Mouse (Mus musculus): ENCODE data around the gene Tmc3.

Tmc3 gene

DNA sequence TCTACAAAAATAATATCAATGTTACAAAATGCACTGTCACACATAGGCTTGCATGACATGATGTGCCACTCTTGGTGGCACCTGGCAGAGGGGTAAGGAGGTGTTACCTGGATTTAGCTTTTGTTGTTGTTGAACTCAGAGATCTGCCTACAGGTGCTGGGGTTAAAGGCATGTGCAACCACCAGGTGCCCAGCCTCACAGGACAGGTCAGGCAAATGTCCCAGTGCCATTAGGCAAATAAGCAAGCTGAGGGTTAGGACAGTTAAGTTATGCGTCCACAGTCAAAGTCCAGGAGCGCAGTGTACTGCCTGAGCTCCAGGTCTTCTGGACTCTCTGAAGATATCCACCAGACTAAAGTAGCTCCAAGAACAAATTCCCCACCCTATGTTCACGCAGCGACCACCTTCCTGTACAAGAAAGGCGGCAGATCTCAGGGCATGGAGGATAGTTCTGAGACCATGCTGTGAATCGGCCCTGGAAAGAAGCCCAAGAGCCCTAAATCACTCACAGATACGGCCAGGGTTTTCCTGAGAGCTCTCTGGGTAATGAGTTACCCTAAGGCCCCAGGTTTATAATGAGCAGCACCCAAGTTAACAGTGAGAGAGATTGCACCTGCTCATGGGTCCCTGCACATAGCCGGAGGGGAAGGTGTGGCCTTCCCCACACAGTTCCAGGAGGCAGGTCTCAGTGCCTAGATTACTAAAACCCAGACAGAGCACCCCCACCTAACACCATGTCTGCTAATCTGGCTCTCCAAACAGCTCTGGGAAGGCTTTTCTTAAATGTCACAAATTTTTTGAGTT, 53.3 kb downstream of the Tmc3 start:
- no peak for DNase-seq (ENCODE audit: low read depth, low spot score)

DNA sequence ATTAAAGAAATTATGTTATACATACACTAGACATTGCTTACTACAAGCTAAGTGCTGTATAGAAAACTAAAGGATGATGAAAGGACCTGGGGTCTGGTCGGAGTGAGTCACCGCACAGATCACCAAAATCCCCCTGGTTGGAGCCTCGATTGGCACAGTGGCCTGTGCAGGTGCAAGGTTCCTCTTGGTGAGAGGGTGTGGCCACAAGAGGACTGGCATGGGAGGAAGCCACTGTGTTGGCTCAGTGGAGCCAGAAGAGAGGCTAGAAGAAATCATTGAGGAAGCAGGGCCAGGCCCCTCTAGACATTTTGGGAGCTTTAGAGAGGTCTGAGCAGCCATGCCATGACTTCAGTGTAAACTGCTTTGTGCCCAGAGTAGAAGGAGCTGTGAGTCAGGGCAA, 54.4 kb downstream of the Tmc3 start:
- no peak for DNase-seq (ENCODE audit: low read depth, low spot score)

DNA sequence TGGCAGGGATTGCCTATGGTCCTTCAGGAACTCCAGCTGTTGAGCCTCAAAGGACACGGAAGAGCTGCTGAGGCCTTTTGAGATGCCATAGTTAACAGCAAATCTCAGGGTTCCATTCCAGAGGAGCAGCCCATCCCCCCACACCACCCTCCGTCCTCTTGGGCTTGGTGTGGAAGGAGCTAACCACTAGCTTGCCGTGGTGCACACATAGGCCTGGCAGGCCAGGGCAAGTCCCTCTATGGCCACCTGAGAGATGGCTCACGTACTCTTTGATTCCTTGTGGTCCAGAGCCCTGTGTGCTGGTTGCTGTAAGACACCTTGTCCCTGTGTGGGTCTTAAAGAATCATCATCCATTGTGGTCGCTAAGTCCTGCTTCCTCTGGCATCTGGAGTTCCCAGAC, 55.9 kb downstream of the Tmc3 start:
- no peak for DNase-seq (ENCODE audit: low read depth, low spot score)

DNA sequence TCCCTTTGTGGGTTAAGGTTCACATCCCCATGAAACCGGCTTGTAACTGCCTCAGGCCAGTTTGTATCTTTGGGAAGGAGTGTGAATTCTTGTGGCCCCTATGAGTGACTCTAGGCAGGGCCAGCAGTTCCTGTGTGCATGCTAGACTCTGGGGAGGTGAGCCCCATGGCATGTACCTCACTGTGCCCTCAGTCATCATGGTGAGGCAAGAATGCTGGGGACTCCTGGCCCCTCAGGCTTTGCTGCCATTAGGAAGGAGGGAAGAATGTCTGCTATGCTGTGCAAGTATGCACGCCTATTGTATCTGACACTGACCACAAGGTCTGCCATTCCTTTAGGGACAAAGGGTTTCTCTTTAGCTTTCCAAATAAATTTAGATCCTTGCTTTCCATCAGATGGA, 56.4 kb downstream of the Tmc3 start:
- peak; percentile 21 for DNase-seq (ENCODE audit: low read depth, low spot score)

DNA sequence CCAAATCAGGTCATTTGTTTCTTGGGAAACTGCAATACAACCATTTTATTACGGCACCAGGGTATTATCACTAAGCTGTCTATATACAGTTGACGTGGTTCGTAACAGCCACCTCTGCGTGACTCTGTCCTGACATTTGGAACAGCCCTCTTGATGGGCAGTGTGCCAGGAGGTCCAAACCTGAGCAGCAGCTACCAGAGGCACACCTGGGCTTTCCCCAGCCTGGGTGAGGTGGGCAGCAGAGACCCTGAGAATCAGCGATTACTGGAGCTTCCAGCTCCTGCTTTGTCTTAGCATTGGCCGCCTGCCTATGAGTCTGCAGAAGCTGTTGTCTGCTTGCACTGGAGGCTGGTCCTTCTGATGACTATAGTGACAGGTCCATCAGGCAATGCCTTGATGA, 58.9 kb downstream of the Tmc3 start:
- no peak for DNase-seq (ENCODE audit: low read depth, low spot score)

DNA sequence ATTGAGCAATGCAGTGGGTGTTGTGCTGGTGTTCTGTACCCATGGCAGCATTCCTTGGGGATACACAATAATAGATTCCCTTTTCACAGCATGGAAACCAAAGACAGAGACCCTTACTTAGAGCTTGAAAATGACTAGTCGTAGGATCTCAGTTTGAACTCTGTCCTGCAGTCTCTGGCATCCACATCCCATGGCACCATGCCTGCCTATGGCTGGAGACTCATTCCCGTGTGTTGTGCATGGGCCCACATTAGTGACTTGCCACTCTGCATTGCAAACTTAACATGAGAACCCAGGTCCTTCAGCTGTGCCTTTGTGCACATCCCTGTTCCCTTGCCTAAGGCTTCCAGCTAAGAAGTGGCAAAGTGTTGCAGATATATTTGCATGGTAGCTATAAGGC, 60.0 kb downstream of the Tmc3 start:
- DNase-seq (ENCODE audit: low read depth, low spot score) = no peak

DNA sequence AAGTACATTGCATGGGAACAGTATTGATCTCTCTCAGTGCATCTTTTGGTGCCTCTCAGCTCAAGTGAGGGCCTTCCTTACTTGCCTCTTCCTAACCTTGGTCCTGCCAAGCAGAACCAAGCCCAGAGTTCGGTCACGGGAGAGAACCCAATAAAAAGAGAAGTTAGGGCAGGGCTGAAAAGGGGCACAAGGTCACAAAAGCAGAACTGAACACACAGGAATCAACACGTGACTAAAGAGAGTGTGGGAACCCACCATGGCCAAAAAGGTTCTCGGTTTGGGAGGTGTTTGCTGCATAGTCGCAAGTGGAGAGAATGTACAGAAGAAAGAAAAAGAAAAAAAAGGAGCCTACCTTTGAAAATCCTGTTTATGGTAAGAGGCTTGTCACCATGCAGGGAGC, 60.7 kb downstream of the Tmc3 start:
- no peak for DNase-seq (ENCODE audit: low read depth, low spot score)

DNA sequence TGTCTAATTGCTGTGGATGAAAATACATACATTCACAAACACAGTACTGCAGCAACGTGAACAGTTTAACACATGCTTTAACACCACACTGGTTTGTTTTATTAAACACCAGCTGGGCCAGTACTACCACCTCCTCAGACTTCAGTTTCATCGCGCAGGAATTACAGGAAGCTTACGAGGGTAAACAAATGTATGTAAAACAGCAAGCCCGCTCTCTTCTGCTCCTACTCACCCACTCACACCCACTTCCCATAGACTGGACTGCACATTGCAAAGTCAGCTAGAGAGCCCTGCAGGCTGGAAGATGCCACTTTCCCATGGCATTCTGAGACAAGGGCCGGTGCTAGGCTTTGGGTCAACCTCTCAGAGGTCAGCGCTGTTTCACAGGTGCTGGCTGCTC, 64.1 kb downstream of the Tmc3 start:
- no peak for DNase-seq (ENCODE audit: low read depth, low spot score)

DNA sequence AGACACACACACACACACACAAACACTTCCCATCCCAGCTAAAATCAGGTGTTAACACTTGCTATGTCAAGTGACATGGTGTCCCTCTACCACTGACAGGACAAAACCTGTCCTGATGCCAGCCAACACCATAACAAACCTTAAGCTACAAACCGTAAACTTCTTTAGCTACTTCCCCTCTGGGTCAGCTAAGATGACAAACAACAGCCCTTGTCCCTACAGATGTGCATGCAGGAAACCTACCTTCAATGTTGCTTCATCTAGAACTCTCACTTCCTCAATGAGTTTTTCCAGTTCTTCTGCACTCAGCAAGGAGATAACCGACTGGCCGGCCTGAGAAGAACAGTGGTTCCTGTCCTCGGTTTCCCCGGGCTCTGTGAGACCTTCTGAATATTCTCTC, 65.9 kb downstream of the Tmc3 start:
- no peak for DNase-seq (ENCODE audit: low read depth, low spot score)

DNA sequence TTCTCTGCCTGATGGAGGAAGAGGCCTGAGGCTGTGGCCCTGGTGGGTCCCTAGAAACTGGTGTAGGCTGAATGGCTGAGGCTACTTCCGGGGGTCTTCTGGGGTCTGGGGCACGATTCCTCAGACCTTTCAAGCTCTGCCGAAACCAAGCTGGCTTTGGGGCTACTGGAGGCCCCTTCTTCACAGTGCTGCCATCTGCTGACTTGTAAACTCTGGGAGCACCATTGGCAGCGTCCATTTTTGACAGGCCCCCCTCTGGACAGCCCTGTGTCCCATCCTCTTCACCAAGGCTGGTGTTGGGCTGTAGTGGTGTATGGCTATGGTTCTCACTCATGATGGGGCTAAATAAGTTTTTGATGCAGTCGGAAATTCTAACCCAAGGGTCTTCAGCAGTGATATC, 67.8 kb downstream of the Tmc3 start:
- no peak for DNase-seq (ENCODE audit: low read depth, low spot score)

DNA sequence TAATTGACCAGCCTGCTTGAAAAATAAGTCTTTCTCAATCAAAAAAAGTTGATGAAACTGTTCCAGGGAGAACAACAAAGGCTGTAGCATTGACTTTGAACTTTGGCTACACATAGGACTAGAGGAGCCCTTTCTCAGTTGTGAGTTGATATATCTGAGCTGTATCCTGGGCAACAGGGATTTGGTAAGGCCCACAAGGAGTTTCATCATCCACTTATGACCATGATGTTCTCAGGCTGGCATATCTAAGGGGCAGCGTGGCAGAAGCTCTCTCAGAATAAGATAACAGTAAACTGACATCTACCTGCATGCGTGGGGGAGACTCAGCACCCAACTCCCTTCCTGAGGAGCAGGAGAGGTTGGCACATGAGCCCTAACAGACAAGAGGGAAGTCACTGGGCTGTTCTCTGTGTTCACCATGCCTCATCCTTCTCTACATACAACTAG, 68.9 kb downstream of the Tmc3 start:
- no peak for DNase-seq (ENCODE audit: low read depth, low spot score)

DNA sequence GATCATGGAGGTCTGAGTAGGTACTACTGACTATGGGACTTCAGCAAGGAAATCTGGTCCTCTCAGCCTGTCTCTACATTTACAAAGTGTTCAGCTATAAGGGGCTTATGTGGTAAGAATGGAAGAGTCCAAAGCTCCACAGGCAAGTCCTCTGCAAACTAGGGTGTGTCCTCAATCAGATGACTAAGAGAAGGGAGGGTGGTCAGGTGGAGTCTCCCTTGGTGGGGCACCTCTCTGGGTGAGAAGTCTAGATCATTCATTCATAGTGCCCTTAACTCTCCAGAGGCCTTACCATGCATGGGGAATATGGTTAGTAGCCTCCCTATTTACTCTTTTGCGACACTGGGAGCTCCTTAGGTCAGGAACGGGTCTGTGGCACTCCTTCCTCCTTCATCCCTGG, 69.5 kb downstream of the Tmc3 start:
- DNase-seq (ENCODE audit: low read depth, low spot score) = no peak

DNA sequence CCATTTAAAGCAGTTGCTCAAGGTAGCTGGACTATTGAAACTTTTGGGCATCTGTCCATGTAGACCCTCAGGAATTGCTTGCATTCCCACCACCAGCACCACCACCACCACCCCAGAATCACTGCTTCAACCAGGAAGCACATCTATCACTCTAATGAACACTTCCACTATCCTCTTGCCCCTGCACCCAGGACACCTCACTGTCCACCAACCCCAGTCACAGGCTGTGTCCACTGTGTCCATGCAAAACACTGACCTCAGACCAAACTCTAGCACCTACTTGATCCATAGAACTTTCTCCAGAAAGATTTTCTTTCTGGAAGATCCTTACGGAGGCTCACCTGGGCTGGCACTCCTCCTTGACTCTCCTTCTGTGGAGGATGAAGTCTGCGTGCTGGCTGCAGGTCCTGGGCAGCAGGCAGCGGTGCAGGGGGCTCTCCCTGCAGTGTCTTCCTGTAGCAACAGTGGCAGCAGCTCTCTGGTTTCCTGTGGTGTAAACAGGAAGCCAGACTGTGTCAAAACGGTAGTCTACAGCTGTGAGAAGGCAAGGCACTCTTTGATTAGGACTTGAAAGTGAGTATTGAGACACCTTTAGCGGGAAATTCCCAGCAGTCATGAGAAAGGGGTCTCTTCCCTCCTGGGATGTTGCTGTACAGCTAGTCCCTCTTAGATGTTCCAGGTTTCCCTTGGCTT, 70.4 kb downstream of the Tmc3 start:
- no peak for DNase-seq (ENCODE audit: low read depth, low spot score)

DNA sequence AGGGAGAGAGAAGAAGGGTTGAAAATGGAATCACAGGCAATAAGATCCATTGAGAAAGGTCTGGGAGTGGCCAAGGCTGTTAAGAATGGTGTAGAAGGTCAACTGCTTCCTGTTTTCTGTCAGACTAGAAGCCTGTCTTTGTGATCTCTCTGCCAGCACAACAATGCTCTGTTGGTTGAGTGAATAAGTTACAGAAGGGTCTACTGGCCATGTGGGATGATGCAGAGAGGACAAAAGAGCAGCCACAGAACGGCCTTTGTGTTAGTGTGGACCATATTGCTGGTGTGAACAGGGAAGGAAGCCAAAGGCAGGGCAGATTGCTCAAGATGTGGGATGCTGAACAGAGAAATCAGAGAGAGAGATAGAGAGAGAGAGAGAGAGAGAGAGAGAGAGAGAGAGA, 74.0 kb downstream of the Tmc3 start:
- DNase-seq (ENCODE audit: low read depth, low spot score) = no peak

DNA sequence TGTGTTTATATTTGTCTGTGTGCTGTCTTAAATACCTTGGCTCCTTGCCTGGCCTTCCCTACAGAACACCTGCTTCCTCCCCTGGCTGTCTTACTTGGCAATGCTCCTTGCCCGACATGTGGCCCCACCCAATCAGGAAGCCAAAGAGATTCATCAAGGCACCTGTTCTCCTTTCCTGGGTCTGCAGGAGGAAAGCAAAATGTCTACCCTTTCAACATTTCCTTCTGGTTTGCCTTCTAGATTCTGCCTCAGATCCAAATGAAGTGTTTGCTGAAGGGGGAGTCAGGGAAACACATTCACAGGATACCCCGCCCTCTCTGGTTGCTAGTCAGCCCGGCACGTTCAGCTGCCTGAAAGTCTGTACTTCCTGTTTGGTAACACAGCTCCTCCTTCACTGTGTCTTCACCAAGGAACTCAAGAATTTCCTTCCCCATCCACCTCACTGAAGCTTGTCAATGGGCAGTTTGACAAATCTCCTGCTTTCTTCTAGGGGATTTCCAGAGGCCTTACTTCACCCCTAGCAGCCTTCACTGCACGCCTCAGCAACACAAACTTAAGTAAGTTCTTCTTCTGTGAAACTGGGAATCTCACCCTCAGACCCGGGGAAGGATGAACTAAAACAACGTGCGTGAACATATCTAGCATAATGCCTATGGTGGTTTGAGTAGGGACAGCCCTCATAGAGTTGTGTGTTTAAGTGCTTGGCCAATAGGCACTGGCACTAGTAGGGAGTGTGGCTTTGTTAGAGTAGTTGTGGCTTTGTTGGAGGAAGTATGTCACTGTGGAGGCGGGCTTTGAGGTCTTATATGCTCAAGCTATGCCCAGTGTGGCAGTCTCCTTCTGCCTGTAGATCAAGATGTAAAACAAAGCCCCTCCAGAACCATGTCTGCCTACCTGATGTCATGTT, 74.7 kb downstream of the Tmc3 start:
- DNase-seq (ENCODE audit: low read depth, low spot score) = no peak

DNA sequence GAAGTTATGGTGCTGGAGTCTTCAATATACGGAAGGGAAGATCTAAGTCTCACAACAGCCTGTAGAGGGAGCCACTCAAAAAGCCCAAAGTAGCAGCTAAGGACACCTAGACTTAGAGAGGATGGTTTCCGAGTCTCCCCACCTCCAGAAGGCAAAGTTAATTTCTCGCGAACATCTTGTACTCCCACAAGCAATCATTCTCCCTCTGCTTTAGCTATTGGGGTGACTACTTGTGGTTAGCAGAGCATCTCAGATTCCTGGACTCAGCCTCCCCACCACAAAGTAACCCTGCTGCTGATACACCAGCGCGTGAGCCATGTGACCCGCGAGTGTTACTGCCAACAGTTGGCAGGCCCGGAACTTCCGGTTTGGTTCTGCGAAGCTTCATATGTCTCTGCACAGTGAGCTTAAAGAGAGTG, 75.6 kb downstream of the Tmc3 start:
- DNase-seq (ENCODE audit: low read depth, low spot score) = no peak

DNA sequence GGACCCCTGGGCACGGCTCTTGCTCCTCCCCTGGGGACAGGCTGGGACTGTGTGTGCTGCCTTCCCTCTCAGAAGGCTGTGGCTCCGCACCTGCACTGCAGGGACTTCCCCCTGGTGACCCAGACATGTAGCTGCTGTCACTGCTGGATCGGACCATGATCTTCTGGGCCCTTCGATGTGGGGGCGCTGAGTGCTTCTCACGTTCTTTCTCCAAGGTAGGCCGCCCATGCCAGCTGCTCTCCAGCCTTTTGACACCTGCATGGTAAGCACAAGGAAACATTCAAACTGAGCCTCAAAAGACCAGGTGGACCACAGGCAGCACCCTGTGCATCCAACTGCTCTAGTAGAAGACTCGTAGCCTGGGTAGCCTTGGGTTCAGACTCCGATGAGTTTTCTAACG, 76.3 kb downstream of the Tmc3 start:
- DNase-seq (ENCODE audit: low read depth, low spot score) = no peak

DNA sequence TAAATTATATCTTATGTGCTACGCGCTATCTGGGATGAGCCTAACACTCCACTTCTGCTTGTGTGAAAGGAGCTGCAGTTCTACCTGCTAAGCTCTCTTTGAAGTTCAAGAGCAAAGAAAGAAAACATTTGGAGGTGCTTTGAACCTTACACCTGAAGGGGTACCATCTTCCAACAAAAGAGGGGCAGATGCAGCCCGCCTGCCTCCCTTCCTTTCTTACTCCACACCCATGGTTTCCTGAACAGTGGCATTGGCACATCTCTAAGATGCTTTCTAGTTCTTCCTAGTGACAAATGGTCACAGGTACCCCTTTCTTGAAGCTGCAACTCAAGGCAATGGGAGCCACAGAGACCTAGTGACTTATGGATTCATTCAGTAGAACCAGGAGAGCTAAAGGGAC, 77.0 kb downstream of the Tmc3 start:
- no peak for DNase-seq (ENCODE audit: low read depth, low spot score)

DNA sequence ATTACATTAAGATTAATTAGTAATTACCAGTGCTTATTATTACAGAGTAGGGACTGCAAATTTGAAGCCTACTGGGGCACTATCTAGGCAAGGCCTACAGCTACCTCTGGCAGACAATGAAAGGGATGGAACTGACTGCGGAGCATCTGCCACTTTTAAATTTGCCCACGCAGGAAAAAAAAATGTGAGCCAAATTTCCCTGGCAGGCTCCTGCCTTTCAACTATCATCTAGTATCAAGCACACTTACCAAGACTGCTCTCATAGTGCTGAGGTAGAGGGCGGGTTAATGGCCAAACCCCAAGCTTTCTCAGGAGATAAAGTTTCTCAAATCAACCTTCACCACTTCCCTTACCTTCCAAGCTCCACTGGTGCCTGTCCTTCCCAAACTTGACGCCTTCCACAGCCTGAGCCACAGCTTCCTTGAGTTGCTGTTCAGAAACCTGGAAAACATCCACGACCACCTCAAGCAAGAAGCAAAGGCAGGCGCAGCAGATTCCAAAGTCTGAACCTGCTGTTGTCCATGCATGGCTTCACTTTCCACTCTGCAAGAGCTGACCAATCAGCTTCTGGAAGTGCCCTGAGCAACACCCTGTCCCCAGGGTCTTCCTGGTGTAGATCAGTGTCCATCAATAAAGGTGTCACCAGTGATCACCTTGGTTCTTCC, 78.1 kb downstream of the Tmc3 start:
- DNase-seq (ENCODE audit: low read depth, low spot score) = no peak

DNA sequence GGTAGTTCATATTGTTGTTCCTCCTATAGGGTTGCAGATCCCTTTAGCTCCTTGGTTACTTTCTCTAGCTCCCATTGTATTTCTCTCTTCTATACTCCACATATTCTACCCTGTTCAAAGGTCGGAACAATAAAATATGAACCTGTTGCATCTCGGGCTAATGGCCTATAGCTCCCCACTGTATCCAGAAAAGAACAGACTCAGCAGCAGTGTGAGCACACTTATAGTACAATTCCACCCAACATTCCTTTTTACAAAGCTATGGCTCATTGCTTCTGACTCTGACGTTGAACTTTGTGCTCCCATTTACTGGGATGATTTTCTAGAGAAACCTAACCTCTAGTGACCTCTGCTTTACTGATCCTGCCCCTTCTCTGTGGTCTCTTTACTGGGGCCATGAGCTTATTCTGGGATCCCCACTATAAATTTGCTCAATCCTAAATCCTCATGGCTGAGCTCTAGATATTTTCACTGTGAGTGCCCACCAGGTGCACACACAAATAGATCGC, 81.4 kb downstream of the Tmc3 start:
- DNase-seq (ENCODE audit: low read depth, low spot score) = no peak

DNA sequence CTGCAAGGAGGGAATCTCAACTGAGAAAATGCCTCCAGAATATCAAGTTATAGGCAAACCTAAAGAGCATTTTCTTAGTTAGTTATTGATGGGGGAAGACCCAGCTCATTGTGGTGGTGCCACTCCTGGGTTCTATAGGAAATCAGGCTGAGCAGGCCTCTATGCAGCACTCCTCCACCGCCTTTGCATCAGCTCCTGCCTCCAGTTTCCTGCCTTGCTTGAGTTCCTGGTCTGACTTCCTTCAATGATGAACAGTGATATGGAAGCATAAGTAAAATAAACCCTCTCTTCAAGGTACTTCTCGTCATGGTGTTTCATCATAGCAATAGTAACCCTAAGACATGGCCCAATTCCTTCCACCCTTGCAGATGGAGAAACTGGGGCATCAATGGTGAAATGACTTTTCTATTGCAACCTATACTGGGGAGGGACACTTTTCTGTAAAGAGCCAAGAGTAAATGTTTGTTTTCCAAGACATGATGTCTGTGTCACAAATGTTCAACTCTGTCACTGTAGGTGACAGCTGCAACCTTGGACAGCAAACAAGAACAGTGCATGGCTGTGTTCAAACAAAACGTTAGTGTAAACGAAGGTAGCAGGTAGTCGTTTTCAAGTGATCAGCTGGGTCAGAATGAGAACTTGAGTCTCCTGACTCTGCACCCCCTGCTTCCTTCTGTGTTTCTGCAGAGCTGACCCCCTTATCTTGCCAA, 83.4 kb downstream of the Tmc3 start:
- no peak for DNase-seq (ENCODE audit: low read depth, low spot score)

Measured in mesoderm, embryonic 11.5 days (tissue).